Mouse (Mus musculus) kidney, embryonic 14.5 days (tissue): ENCODE measurements around the gene Exoc7. TPM values are rescaled to one million over a fixed set of nuclear protein-coding genes. Genes with fewer than 3 reads are reported as not detected.
"Not testable (repeated sequence)": the region's sequence is repeated elsewhere in the genome, so short reads cannot be mapped to it uniquely, and the experiment has no call there.

Experiments used
- ATAC-seq: fragments of 200-750 bp; cut with Nextera tagmentation; 2 replicates; pipeline ENCODE4 v1.8.0; 2017; ENCODE audit warnings: moderate number of reproducible peaks, mild to moderate bottlenecking, moderate TSS enrichment, moderate library complexity; ENCODE audit not compliant: low FRiP score, low TSS enrichment
- H3K27ac ChIP-seq: fragments of 300-500 bp; sonication (generic); 2 replicates; pipeline ENCODE4 v1.5.1; 2014; ENCODE audit warnings: low read depth, mild to moderate bottlenecking, low read length, moderate library complexity, mixed read lengths
- H3K27me3 ChIP-seq: fragments of 300-500 bp; sonication (generic); 2 replicates; pipeline ENCODE4 v1.6.1; 2014; ENCODE audit warnings: mild to moderate bottlenecking, low read length; ENCODE audit not compliant: control insufficient read depth, insufficient read depth
- H3K36me3 ChIP-seq: fragments of 300-500 bp; sonication (generic); 2 replicates; pipeline ENCODE4 v1.6.1; 2014; ENCODE audit warnings: low read length, mixed read lengths; ENCODE audit not compliant: control insufficient read depth, insufficient read depth
- H3K4me1 ChIP-seq: fragments of 300-500 bp; sonication (generic); 2 replicates; pipeline ENCODE4 v1.6.1; 2014; ENCODE audit warnings: low read length, mixed read lengths; ENCODE audit not compliant: control insufficient read depth, insufficient read depth
- H3K4me2 ChIP-seq: fragments of 300-500 bp; sonication (generic); replicated peaks from 2 replicates; pipeline ENCODE4 v1.6.1; 2014; ENCODE audit warnings: low read depth, mild to moderate bottlenecking, low read length
- H3K4me3 ChIP-seq: fragments of 300-500 bp; sonication (generic); 2 replicates; pipeline ENCODE4 v1.5.1; 2014; ENCODE audit warnings: mild to moderate bottlenecking, low read length
- H3K9ac ChIP-seq: fragments of 300-500 bp; sonication (generic); 2 replicates; pipeline ENCODE4 v1.6.1; 2014; ENCODE audit warnings: low read depth, mild to moderate bottlenecking, low read length, moderate library complexity
- H3K9me3 ChIP-seq: fragments of 300-500 bp; sonication (generic); 2 replicates; pipeline ENCODE4 v1.6.1; 2016; ENCODE audit warnings: low read length; ENCODE audit not compliant: control insufficient read depth
- WGBS: fragments of 180-500 bp; shearing (Covaris S2); extraction: QIAGEN DNeasy Blood & Tissue Kit; methylation state at CpG from one replicate; pipeline ENCODE4 v1.1.7; 2014; 5-methylcytosine and 5-hydroxymethylcytosine counted together
- polyA plus RNA-seq: library from polyadenylated mRNA; unstranded; fragments of >200 nt; fragmentation: Nextera tagmentation; extraction: Ambion mirVana; gene quantifications from 2 replicates; pipeline ENCODE4 v1.2.1, GENCODE M21; 2014

Exoc7 gene
- polyA plus RNA-seq, 1 experiment from 2014 or later: 66.3 TPM

GRCm38 (mm10) chr11:116285770-116286191 lies 21.3 kb downstream of the Exoc7 start:
- H3K27me3 ChIP-seq: peaks cover 43% of the 10 kb centered on the region

GRCm38 (mm10) chr11:116283982-116284381 lies 23.1 kb downstream of the Exoc7 start:
- no peak for ATAC-seq
- H3K27me3 ChIP-seq: peaks cover 55% of the 10 kb centered on the region
- no peaks in the 10 kb centered on the region for H3K9me3 ChIP-seq
- no peak overlapping the region for H3K27ac ChIP-seq
- peaks cover 17% of the 10 kb centered on the region for H3K36me3 ChIP-seq
- no peak overlapping the region for H3K9ac ChIP-seq
- peaks cover 12% of the 10 kb centered on the region for H3K4me1 ChIP-seq
- 38% methylated on average over 6 of the region's 6 CpGs for WGBS
- no peak overlapping the region for H3K4me3 ChIP-seq
- no peak overlapping the region for H3K4me2 ChIP-seq

More at GRCm38 (mm10) chr11:116285770-116286191, 21.3 kb downstream of the Exoc7 start:
- Histone ChIP-seq H3K4me1 (peaks cover 12% of the 10 kb centered on the region), H3K9ac (no peak overlapping the region), H3K36me3 (peaks cover 29% of the 10 kb centered on the region), H3K27ac (no peak overlapping the region), H3K4me3 (no peak overlapping the region), H3K4me2 (no peak overlapping the region), H3K9me3 (no peaks in the 10 kb centered on the region)
- 41% methylated on average over 7 of the region's 7 CpGs for WGBS
- peak; percentile 65 for ATAC-seq

GRCm38 (mm10) chr11:116282912-116283521 lies 24.0 kb downstream of the Exoc7 start:
- no peak for ATAC-seq
- Histone ChIP-seq H3K4me3 (no peak overlapping the region), H3K27me3 (peaks cover 55% of the 10 kb centered on the region), H3K36me3 (peaks cover 8% of the 10 kb centered on the region; the same call in 1 of the 2 replicates), H3K4me2 (no peak overlapping the region), H3K27ac (no peak overlapping the region), H3K9ac (no peak overlapping the region), H3K4me1 (peaks cover 12% of the 10 kb centered on the region), H3K9me3 (no peaks in the 10 kb centered on the region)
- WGBS: 10% methylated on average over 48 of the region's 48 CpGs

GRCm38 (mm10) chr11:116282089-116282488 lies 24.9 kb downstream of the Exoc7 start:
- Histone ChIP-seq H3K4me3 (peak overlapping the region; percentile 34; the same call in 1 of the 2 replicates), H3K27ac (no peak overlapping the region), H3K9me3 (no peaks in the 10 kb centered on the region), H3K9ac (no peak overlapping the region), H3K4me2 (no peak overlapping the region), H3K27me3 (peaks cover 55% of the 10 kb centered on the region), H3K4me1 (peaks cover 12% of the 10 kb centered on the region), H3K36me3 (no peaks in the 10 kb centered on the region)
- 1% methylated on average over 11 of the region's 11 CpGs for WGBS
- ATAC-seq: no peak

GRCm38 (mm10) chr11:116281671-116282070 lies 25.4 kb downstream of the Exoc7 start:
- peak overlapping the region; percentile 48 for H3K4me2 ChIP-seq
- 2% methylated on average over 18 of the region's 18 CpGs for WGBS
- no peaks in the 10 kb centered on the region for H3K36me3 ChIP-seq
- peak overlapping the region; percentile 40; the same call in 1 of the 2 replicates for H3K9ac ChIP-seq
- H3K27ac ChIP-seq: no peak overlapping the region
- peaks cover 55% of the 10 kb centered on the region for H3K27me3 ChIP-seq
- H3K4me1 ChIP-seq: peaks cover 12% of the 10 kb centered on the region
- peak overlapping the region; percentile 34 for H3K4me3 ChIP-seq
- ATAC-seq: no peak
- no peaks in the 10 kb centered on the region for H3K9me3 ChIP-seq

- peak within 1 kb of the TSS; percentile 48 for H3K4me2 ChIP-seq
- H3K9ac ChIP-seq: peak within 1 kb of the TSS; percentile 40
- H3K27ac ChIP-seq: no peak within 1 kb of the TSS
- peaks cover 12% of the 10 kb centered on the region for H3K4me1 ChIP-seq
- 6% methylated on average over 48 of the region's 48 CpGs for whole genome bisulfite sequencing
- peak within 1 kb of the TSS; percentile 34 for H3K4me3 ChIP-seq
- H3K36me3 ChIP-seq: no peaks in the 10 kb centered on the region
- H3K9me3 ChIP-seq: no peaks in the 10 kb centered on the region
- peaks cover 55% of the 10 kb centered on the region for H3K27me3 ChIP-seq
- ATAC-seq: no peak
These were observed 26.0 kb downstream of the Exoc7 start, which contains the start of gene Galr2 for GRCm38 (mm10) chr11:116280751-116281663. TSS of gene Galr2 (plus strand) at chr11:116280939.

GRCm38 (mm10) chr11:116277184-116277583 lies 29.8 kb downstream of the Exoc7 start:
- not testable (repeated sequence) for H3K36me3 ChIP-seq, H3K9me3 ChIP-seq, H3K9ac ChIP-seq, H3K27ac ChIP-seq, ATAC-seq, H3K4me2 ChIP-seq, H3K4me3 ChIP-seq
- 97% methylated on average over 1 of the region's 1 CpGs for WGBS
- Histone ChIP-seq H3K27me3 (peaks cover 26% of the 10 kb centered on the region), H3K4me1 (peaks cover 20% of the 10 kb centered on the region)

GRCm38 (mm10) chr11:116274045-116274666 lies 32.9 kb downstream of the Exoc7 start, which contains the start of gene Srp68:
TSS of gene Srp68 (minus strand) at chr11:116274217.
- peak within 1 kb of the TSS; percentile 79 for H3K27ac ChIP-seq
- H3K4me3 ChIP-seq: peak within 1 kb of the TSS; percentile 99
- H3K9me3 ChIP-seq: no peaks in the 10 kb centered on the region
- ATAC-seq: peak; percentile 98
- H3K36me3 ChIP-seq: peaks cover 22% of the 10 kb centered on the region
- H3K4me2 ChIP-seq: peak within 1 kb of the TSS; percentile 87
- no peaks in the 10 kb centered on the region for H3K27me3 ChIP-seq
- WGBS: 3% methylated on average over 32 of the region's 32 CpGs
- peaks cover 13% of the 10 kb centered on the region for H3K4me1 ChIP-seq
- peak within 1 kb of the TSS; percentile 97 for H3K9ac ChIP-seq
